Mouse (Mus musculus) forebrain, embryonic 14.5 days (tissue): ENCODE data around the gene Pkib. TPM values are rescaled to one million over a fixed set of nuclear protein-coding genes. Genes with fewer than 3 reads are reported as not detected.

Experiments used
- ATAC-seq: fragments of 200-750 bp; cut with Nextera tagmentation; 2 replicates; pipeline ENCODE4 v1.8.0; 2017; ENCODE audit warnings: mild to moderate bottlenecking, moderate library complexity
- DNase-seq: peaks from one replicate; pipeline ENCODE4 v3.0.0-alpha.2; 2015; ENCODE audit warnings: low spot score
- H3K27ac ChIP-seq: fragments of 300-500 bp; sonication (generic); 2 replicates; pipeline ENCODE4 v1.5.1; 2014; ENCODE audit warnings: low read depth, mild to moderate bottlenecking, control low read depth, low read length, moderate library complexity
- H3K27me3 ChIP-seq: fragments of 300-500 bp; sonication (generic); replicated peaks from 2 replicates; pipeline ENCODE4 v1.6.1; 2014; ENCODE audit warnings: low read length, control low read depth, mixed read lengths; ENCODE audit not compliant: control insufficient read depth, insufficient read depth
- H3K36me3 ChIP-seq: fragments of 300-500 bp; sonication (generic); 2 replicates; pipeline ENCODE4 v1.6.1; 2014; ENCODE audit warnings: low read length, control low read depth; ENCODE audit not compliant: control insufficient read depth, insufficient read depth
- H3K4me1 ChIP-seq: fragments of 300-500 bp; sonication (generic); 2 replicates; pipeline ENCODE4 v1.6.1; 2014; ENCODE audit warnings: antibody characterized with exemption, low read length, control low read depth; ENCODE audit not compliant: control insufficient read depth, insufficient read depth
- H3K4me2 ChIP-seq: fragments of 300-500 bp; sonication (generic); 2 replicates; pipeline ENCODE4 v1.6.1; 2014; ENCODE audit warnings: mild to moderate bottlenecking, control low read depth, low read length
- H3K4me3 ChIP-seq: fragments of 300-500 bp; sonication (generic); 2 replicates; pipeline ENCODE4 v1.5.1; 2014; ENCODE audit warnings: low read depth, low read length, control low read depth
- H3K9ac ChIP-seq: fragments of 300-500 bp; sonication (generic); 2 replicates; pipeline ENCODE4 v1.6.1; 2014; ENCODE audit warnings: mild to moderate bottlenecking, low read length, control low read depth, moderate library complexity
- H3K9me3 ChIP-seq: fragments of 300-500 bp; sonication (generic); replicated peaks from 2 replicates; pipeline ENCODE4 v1.6.1; 2016; ENCODE audit warnings: low read length, control low read depth, mixed read lengths; ENCODE audit not compliant: control insufficient read depth
- WGBS: fragments of 180-500 bp; shearing (Covaris S2); extraction: QIAGEN DNeasy Blood & Tissue Kit; methylation state at CpG from one replicate; pipeline ENCODE4 v1.1.7; 2014; 5-methylcytosine and 5-hydroxymethylcytosine counted together
- polyA plus RNA-seq: library from polyadenylated mRNA; unstranded; fragments of >200 nt; fragmentation: Nextera tagmentation; extraction: Ambion mirVana; gene quantifications from 2 replicates; pipeline ENCODE4 v1.2.1, GENCODE M21; 2014

Pkib gene
- polyA plus RNA-seq, 1 experiment from 2014 or later: 0.60 TPM

DNA sequence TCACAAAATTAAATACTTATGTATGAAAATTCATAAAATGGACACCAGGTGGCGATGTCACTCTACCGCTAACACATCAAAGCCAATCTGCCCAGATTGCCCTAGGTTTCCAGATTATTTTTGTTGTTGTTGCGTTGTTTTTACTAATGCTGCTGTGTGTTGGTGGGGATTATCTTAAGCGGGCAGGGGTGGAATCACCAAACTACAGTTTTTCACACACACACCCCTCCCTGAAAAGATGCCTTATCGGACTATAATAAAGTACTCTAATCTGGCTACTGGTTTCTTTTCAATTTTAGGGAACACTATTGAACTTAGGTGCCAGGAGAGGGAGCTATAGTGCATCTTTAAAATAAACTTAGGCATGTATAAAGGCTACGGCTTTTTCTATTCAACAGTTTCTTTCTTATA, 111.8 kb downstream of the Pkib start:
- Histone ChIP-seq H3K36me3 (no peaks in the 10 kb centered on the region), H3K9ac (no peak overlapping the region), H3K4me1 (no peaks in the 10 kb centered on the region), H3K27me3 (no peaks in the 10 kb centered on the region), H3K4me3 (peak overlapping the region; percentile 28), H3K4me2 (peak overlapping the region; percentile 45), H3K27ac (no peak overlapping the region; the same call in 1 of the 2 replicates), H3K9me3 (no peaks in the 10 kb centered on the region)
- DNase-seq (peak; percentile 93), ATAC-seq (peak; percentile 73)
- 0% methylated on average over 6 of the region's 6 CpGs for WGBS

DNA sequence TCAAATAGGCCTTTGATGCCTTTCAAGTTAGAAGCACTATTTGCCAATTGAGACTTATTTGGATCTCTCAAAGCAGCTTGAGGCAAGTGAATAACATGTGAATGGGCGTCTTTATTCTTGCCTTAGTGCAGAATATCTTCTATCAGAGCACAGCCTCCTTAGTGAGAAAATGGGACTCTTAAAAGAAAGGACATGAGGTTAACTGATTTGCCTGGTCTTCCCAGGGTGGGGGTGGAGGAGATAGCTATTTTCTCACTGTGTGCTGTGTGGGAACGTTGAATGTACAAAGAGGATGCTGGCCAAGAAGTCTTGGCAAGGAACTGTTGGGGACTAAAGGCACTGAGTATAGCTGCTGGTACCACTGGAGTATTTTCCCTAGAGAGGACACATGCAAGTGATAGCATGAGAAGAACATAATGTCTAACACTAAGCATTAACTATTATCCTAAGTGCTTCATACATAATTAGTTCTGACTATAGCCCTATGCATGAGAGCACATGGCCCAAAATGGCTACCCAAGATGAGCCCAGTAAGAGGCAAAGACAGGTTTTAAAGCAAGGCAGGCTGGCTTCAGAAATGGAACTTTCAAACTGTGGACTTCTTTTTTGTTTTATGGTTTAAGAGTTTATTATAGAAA, 112.5 kb downstream of the Pkib start:
- Histone ChIP-seq H3K27ac (peak overlapping the region; percentile 41), H3K36me3 (no peaks in the 10 kb centered on the region), H3K27me3 (no peaks in the 10 kb centered on the region), H3K4me2 (no peak overlapping the region), H3K9ac (no peak overlapping the region), H3K4me3 (no peak overlapping the region), H3K4me1 (no peaks in the 10 kb centered on the region), H3K9me3 (no peaks in the 10 kb centered on the region)
- DNase-seq: peak; percentile 77
- WGBS: 4% methylated on average over 2 of the region's 2 CpGs
- ATAC-seq: peak; percentile 85

- Histone ChIP-seq H3K27ac (no peak overlapping the region), H3K9ac (no peak overlapping the region), H3K36me3 (no peaks in the 10 kb centered on the region), H3K4me3 (no peak overlapping the region), H3K4me2 (no peak overlapping the region), H3K27me3 (no peaks in the 10 kb centered on the region), H3K9me3 (no peaks in the 10 kb centered on the region), H3K4me1 (no peaks in the 10 kb centered on the region)
- ATAC-seq (no peak), DNase-seq (no peak)
Measured at GRCm38 (mm10) chr10:57745452-57745851, 113.7 kb downstream of the Pkib start.

DNA sequence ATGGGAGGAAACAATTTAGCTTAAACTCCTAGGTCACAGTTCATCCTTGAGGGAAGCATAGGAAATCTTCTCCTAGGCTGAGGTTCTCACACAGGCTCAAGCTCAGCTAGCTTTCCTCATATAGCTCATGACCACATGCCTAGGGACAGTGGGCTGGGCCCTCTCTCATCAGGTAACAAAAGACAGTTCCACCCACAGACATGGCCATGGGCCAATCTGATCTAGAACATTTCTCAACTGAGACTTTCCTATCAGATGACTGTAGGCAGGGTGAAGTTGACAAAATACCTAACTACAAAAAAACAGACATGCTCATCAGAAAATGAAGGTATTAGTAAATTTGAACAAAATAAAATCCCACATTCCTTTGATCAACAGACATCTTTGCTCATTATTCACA, 115.3 kb downstream of the Pkib start:
- no peaks in the 10 kb centered on the region for H3K4me1 ChIP-seq
- H3K27ac ChIP-seq: no peak overlapping the region
- H3K4me3 ChIP-seq: no peak overlapping the region
- no peaks in the 10 kb centered on the region for H3K36me3 ChIP-seq
- ATAC-seq (no peak), DNase-seq (no peak)
- H3K9me3 ChIP-seq: no peaks in the 10 kb centered on the region
- H3K4me2 ChIP-seq: no peak overlapping the region
- no peaks in the 10 kb centered on the region for H3K27me3 ChIP-seq
- no peak overlapping the region for H3K9ac ChIP-seq

- Histone ChIP-seq H3K4me2 (no peak overlapping the region), H3K9ac (no peak overlapping the region), H3K27ac (no peak overlapping the region), H3K4me1 (no peaks in the 10 kb centered on the region), H3K9me3 (no peaks in the 10 kb centered on the region), H3K4me3 (no peak overlapping the region), H3K36me3 (no peaks in the 10 kb centered on the region), H3K27me3 (no peaks in the 10 kb centered on the region)
- no peak for ATAC-seq
- DNase-seq: no peak
- 91% methylated on average over 1 of the region's 1 CpGs for WGBS
Measured at GRCm38 (mm10) chr10:57753343-57753742, 121.6 kb downstream of the Pkib start.

DNA sequence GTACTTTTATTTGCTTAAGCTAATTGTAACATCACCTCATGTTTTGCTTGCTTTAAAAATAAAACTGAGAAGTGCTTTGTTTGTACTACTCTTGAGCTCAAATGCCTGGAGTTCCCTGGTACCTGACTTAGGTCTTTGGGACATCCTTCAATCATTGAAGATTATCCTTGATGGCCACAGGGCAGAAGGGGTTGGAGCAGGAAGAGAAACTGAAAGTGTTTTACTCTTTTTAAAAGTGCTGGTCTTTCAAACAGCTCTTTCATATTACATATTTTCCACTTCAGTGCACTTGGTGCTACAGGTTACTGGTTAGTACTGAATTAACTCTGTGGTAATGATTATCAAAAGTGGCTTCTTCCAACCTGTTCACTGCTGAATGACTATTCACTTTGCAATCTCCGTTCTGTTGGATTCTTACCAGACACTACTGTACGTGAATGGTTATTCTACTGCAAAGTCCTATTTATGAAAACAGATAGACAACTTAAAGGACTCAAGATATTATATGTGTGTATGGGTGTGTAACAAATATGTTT, 123.5 kb downstream of the Pkib start:
- ATAC-seq (no peak), DNase-seq (no peak)
- Histone ChIP-seq H3K36me3 (no peaks in the 10 kb centered on the region), H3K4me3 (no peak overlapping the region), H3K9me3 (no peaks in the 10 kb centered on the region), H3K9ac (no peak overlapping the region), H3K27ac (no peak overlapping the region), H3K27me3 (no peaks in the 10 kb centered on the region), H3K4me2 (no peak overlapping the region), H3K4me1 (no peaks in the 10 kb centered on the region)
- WGBS: 92% methylated on average over 2 of the region's 2 CpGs

- Histone ChIP-seq H3K4me1 (no peaks in the 10 kb centered on the region), H3K4me2 (no peak overlapping the region), H3K9me3 (no peaks in the 10 kb centered on the region), H3K4me3 (no peak overlapping the region), H3K27ac (no peak overlapping the region), H3K9ac (no peak overlapping the region), H3K27me3 (no peaks in the 10 kb centered on the region), H3K36me3 (no peaks in the 10 kb centered on the region)
- DNase-seq (no peak), ATAC-seq (no peak)
- WGBS: 96% methylated on average over 2 of the region's 2 CpGs
Measured at GRCm38 (mm10) chr10:57758999-57759398, 127.2 kb downstream of the Pkib start.

DNA sequence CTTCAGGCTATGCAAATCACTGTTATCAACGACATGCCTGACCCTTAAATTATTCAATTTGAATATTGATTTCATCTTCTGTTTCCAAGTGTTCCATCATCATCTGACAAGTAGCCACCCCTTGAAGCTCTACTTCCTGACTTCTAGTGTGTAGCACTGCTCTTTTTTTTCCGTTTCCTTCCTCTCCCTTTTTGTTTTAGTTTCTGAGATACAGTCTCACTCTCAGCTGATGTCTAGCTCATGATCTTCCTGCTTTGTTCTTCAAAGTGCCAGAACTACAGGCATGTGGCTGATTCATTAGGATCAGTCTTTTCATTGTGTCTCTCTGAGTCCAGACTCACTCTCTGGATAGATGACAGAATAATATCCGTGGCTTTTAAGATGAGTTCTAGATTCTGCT, 128.9 kb downstream of the Pkib start:
- ATAC-seq: no peak
- WGBS: 78% methylated on average over 3 of the region's 3 CpGs
- no peak overlapping the region for H3K4me3 ChIP-seq

DNA sequence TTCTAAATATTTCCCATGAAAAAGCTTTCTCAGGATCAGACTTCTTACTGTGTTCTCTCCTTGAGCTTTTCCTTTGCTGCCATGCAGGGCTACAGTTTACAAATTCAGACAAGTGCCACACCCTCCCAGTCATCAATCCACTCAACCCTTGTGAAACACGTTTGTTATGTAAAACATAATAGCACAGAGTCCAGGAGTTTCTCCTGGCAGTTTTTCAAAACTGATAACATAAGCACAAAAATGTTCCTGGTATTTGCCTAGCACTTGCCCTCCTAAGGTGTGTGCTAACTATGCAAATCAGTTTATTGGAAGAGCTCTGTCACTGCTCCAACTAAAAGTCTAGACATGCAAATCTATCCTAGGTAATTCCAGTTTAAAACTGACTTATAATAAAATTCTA, 131.3 kb downstream of the Pkib start:
- Histone ChIP-seq H3K27me3 (no peaks in the 10 kb centered on the region), H3K4me1 (no peaks in the 10 kb centered on the region), H3K27ac (no peak overlapping the region), H3K4me3 (no peak overlapping the region), H3K36me3 (no peaks in the 10 kb centered on the region), H3K4me2 (no peak overlapping the region), H3K9ac (no peak overlapping the region), H3K9me3 (no peaks in the 10 kb centered on the region)
- no peak for DNase-seq
- ATAC-seq: no peak
- WGBS: 27% methylated on average over 1 of the region's 1 CpGs

More for the DNA sequence above, 128.9 kb downstream of the Pkib start:
- Histone ChIP-seq H3K4me1 (no peaks in the 10 kb centered on the region), H3K27me3 (no peaks in the 10 kb centered on the region), H3K4me2 (no peak overlapping the region), H3K9me3 (no peaks in the 10 kb centered on the region), H3K36me3 (no peaks in the 10 kb centered on the region), H3K9ac (no peak overlapping the region), H3K27ac (no peak overlapping the region)
- no peak for DNase-seq
